Comparison of ENCODE assay signal across 32 mouse cellular contexts in the genomic region with DNA sequence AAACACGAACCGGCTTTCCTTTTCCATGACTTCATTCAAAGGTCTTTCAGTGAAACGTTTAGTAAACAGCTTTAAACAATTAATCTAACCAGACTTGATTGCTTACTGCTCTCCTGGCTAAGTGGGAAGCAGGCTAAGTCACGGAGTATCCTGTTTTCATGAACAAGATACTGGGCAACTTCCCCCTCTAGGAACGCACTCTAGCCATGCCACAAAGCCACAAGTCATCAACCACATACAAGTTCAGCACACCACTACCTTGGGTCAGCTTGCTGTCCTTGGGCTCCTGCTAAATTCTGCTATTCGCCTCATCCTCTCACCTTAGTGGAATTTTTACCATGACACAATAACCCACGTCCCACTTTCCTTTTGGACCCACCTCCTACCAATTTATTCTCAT. TPM values are rescaled to one million over a fixed set of nuclear protein-coding genes. Genes with fewer than 3 reads are reported as not detected.
DNase-seq lines count a peak whose midpoint lies in the region; ATAC-seq and TF ChIP-seq lines count a peak whose summit lies in the region.
"Had no signal": no experiment of that assay in that cellular context is flagged by ENCODE, and none has a peak within 500 bp of the region (broad histone marks: within the 10 kb centered on the region; RNA-seq: fewer than 3 reads in every experiment).

No protein-coding gene starts in this region.

- no peaks in the 10 kb centered on the region for H3K36me3 ChIP-seq in intestine, embryonic 14.5 days (ENCODE audit: control insufficient read depth, insufficient read depth, low read length)
- H3K36me3 ChIP-seq in intestine, postnatal 0 days (ENCODE audit: control insufficient read depth, insufficient read depth) = no peaks in the 10 kb centered on the region
- no peaks in the 10 kb centered on the region for H3K36me3 ChIP-seq in lung, embryonic 15.5 days
- H3K36me3 ChIP-seq in MEL (ENCODE audit: control insufficient read depth in 1 of 2, insufficient read depth in 2 of 2, low read length in 2 of 2) = peaks cover 3 to 68% of the 10 kb centered on the region in 2 experiments
- H3K36me3 ChIP-seq: embryonic facial prominence, embryonic 12.5 days; heart, embryonic 15.5 days; intestine, embryonic 15.5 days; limb, embryonic 13.5 days; midbrain, embryonic 10.5 days; midbrain, embryonic 15.5 days; neural tube, embryonic 15.5 days; stomach, embryonic 15.5 days had no signal

- H3K4me3 ChIP-seq in intestine, embryonic 14.5 days (ENCODE audit: low read depth, low read length) = no peak overlapping the region
- no peak overlapping the region for H3K4me3 ChIP-seq in intestine, postnatal 0 days (ENCODE audit: low read depth, low read length)
- no peak overlapping the region for H3K4me3 ChIP-seq in lung, embryonic 15.5 days
- no peak overlapping the region for H3K4me3 ChIP-seq in MEL (ENCODE audit: control insufficient read depth in 1 of 2, insufficient read depth in 1 of 2, low read depth in 2 of 2, low read length in 2 of 2)
- H3K4me3 ChIP-seq: embryonic facial prominence, embryonic 12.5 days; erythroblast, embryonic 14.5 days; heart, embryonic 15.5 days; intestine, embryonic 15.5 days; limb, embryonic 13.5 days; midbrain, embryonic 10.5 days; midbrain, embryonic 15.5 days; neural tube, embryonic 15.5 days; stomach, embryonic 15.5 days had no signal

- ATAC-seq in intestine, embryonic 14.5 days (replicated peaks; ENCODE audit: low FRiP score, low TSS enrichment, low read depth) = no peak
- no peak for ATAC-seq in intestine, postnatal 0 days
- ATAC-seq in lung, embryonic 15.5 days (ENCODE audit: borderline replicate concordance, extremely low read depth, low FRiP score, low TSS enrichment) = no peak
- peak; percentile 65 for ATAC-seq in megakaryocyte, adult 5-6 weeks (ENCODE audit: poor library complexity, severe bottlenecking)
- ATAC-seq: forebrain, embryonic 16.5 days; hindbrain, embryonic 16.5 days; intestine, embryonic 15.5 days; midbrain, embryonic 15.5 days had no signal

- TF ChIP-seq CTCF in intestine, postnatal 0 days (IDR thresholded peaks at IDR 0.05; ENCODE audit: low read depth) = no peak
- TF ChIP-seq CTCF in MEL (IDR thresholded peaks at IDR 0.05 in 2 of 3, conservative IDR thresholded peaks at IDR 0.05 in 1 of 3; ENCODE audit: control insufficient read depth in 1 of 3, insufficient read depth in 1 of 3, low read depth in 2 of 3, low read length in 3 of 3, poor library complexity in 1 of 3, severe bottlenecking in 1 of 3) = no peak

- no peaks in the 10 kb centered on the region for H3K27me3 ChIP-seq in intestine, embryonic 14.5 days (replicated peaks; ENCODE audit: control insufficient read depth, insufficient read depth, low read length)
- H3K27me3 ChIP-seq in intestine, postnatal 0 days (replicated peaks; ENCODE audit: control insufficient read depth, insufficient read depth, low read length) = no peaks in the 10 kb centered on the region
- no peaks in the 10 kb centered on the region for H3K27me3 ChIP-seq in lung, embryonic 15.5 days
- H3K27me3 ChIP-seq in MEL (ENCODE audit: control insufficient read depth in 1 of 2, insufficient read depth in 2 of 2, low read length in 2 of 2) = no peaks in the 10 kb centered on the region
- H3K27me3 ChIP-seq: embryonic facial prominence, embryonic 12.5 days; heart, embryonic 15.5 days; intestine, embryonic 15.5 days; limb, embryonic 13.5 days; midbrain, embryonic 15.5 days; neural tube, embryonic 15.5 days; stomach, embryonic 15.5 days had no signal

- peaks cover 92% of the 10 kb centered on the region for H3K79me2 ChIP-seq in MEL (ENCODE audit: control insufficient read depth, insufficient read depth, low read length, poor library complexity)

- TF ChIP-seq RAD21 in MEL (IDR thresholded peaks at IDR 0.05; ENCODE audit: low read depth, low read length) = no peak

- no peak for TF ChIP-seq EP300 in MEL (IDR thresholded peaks at IDR 0.05; ENCODE audit: low read depth in 1 of 2, low read length in 2 of 2)

- DNase-seq in intestine, embryonic 14.5 days (ENCODE audit: low spot score) = no peak
- no peak for DNase-seq in lung, postnatal 10 days
- peak; percentile 42 for DNase-seq in MEL (ENCODE audit: low read depth, low spot score)
- no peak for DNase-seq in embryo, embryonic 11 days
- no peak for DNase-seq in left cerebral cortex, adult 18-20 months (ENCODE audit: low spot score in 2 of 2)
- DNase-seq: adrenal gland, postnatal 25 days; cerebellum, adult 18-20 months; cerebellum, postnatal 14 days; gastrocnemius, postnatal 10 days; layer of hippocampus, adult 9-11 months; retina, postnatal 1 day; right cerebral cortex, postnatal 14 days; thymus, postnatal 14 days had no signal

- H3K9me3 ChIP-seq in intestine, embryonic 14.5 days (ENCODE audit: control insufficient read depth, low read length) = no peaks in the 10 kb centered on the region
- no peaks in the 10 kb centered on the region for H3K9me3 ChIP-seq in intestine, postnatal 0 days (ENCODE audit: control insufficient read depth)
- H3K9me3 ChIP-seq in lung, embryonic 15.5 days = no peaks in the 10 kb centered on the region
- no peaks in the 10 kb centered on the region for H3K9me3 ChIP-seq in MEL (replicated peaks; ENCODE audit: insufficient read depth, low read length)
- H3K9me3 ChIP-seq: embryonic facial prominence, embryonic 12.5 days; heart, embryonic 15.5 days; intestine, embryonic 15.5 days; limb, embryonic 13.5 days; midbrain, embryonic 15.5 days; neural tube, embryonic 15.5 days; stomach, embryonic 15.5 days had no signal

- TF ChIP-seq POLR2A in MEL (IDR thresholded peaks at IDR 0.05; ENCODE audit: control insufficient read depth in 1 of 2, insufficient read depth in 1 of 2, low read depth in 1 of 2, low read length in 2 of 2, poor library complexity in 1 of 2) = no peak

- no peak overlapping the region for H3K9ac ChIP-seq in intestine, embryonic 14.5 days (ENCODE audit: low read length)
- no peak overlapping the region for H3K9ac ChIP-seq in intestine, postnatal 0 days (ENCODE audit: low read depth, low read length)
- no peak overlapping the region for H3K9ac ChIP-seq in lung, embryonic 15.5 days
- no peak overlapping the region for H3K9ac ChIP-seq in MEL (ENCODE audit: control insufficient read depth, low read depth, low read length, poor library complexity, severe bottlenecking)
- H3K9ac ChIP-seq: embryonic facial prominence, embryonic 12.5 days; heart, embryonic 15.5 days; intestine, embryonic 15.5 days; limb, embryonic 13.5 days; midbrain, embryonic 15.5 days; neural tube, embryonic 15.5 days; stomach, embryonic 15.5 days had no signal

- WGBS in intestine, embryonic 14.5 days = 71% methylated on average over 7 of the region's 7 CpGs
- WGBS in intestine, postnatal 0 days = 55% methylated on average over 7 of the region's 7 CpGs
- WGBS in lung, embryonic 15.5 days = 51% methylated on average over 7 of the region's 7 CpGs

- no peak overlapping the region for H3K4me2 ChIP-seq in intestine, embryonic 14.5 days (ENCODE audit: low read length)
- H3K4me2 ChIP-seq in intestine, postnatal 0 days (replicated peaks; ENCODE audit: low read depth) = no peak overlapping the region
- no peak overlapping the region for H3K4me2 ChIP-seq in lung, embryonic 15.5 days
- H3K4me2 ChIP-seq: embryonic facial prominence, embryonic 12.5 days; heart, embryonic 15.5 days; intestine, embryonic 15.5 days; limb, embryonic 13.5 days; liver, embryonic 11.5 days; midbrain, embryonic 15.5 days; neural tube, embryonic 15.5 days; stomach, embryonic 15.5 days had no signal

- H3K27ac ChIP-seq in intestine, embryonic 14.5 days (ENCODE audit: low read depth) = 0 out of 2 replicates have a peak overlapping the region, but pooled peaks have one; percentile 1
- no peak overlapping the region for H3K27ac ChIP-seq in intestine, postnatal 0 days (ENCODE audit: low read depth, low read length)
- peak overlapping the region; percentile 49 for H3K27ac ChIP-seq in lung, embryonic 15.5 days
- H3K27ac ChIP-seq in MEL (ENCODE audit: control insufficient read depth, low read depth, low read length) = no peak overlapping the region
- H3K27ac ChIP-seq: embryonic facial prominence, embryonic 12.5 days; heart, embryonic 15.5 days; intestine, embryonic 15.5 days; limb, embryonic 13.5 days; macrophage; midbrain, embryonic 10.5 days; midbrain, embryonic 15.5 days; neural tube, embryonic 15.5 days; stomach, embryonic 15.5 days had no signal

- peaks cover 15% of the 10 kb centered on the region for H3K4me1 ChIP-seq in intestine, embryonic 14.5 days (replicated peaks; ENCODE audit: control insufficient read depth, insufficient read depth, low read length)
- peaks cover 3% of the 10 kb centered on the region; the same call in 1 of the 2 replicates for H3K4me1 ChIP-seq in intestine, postnatal 0 days (replicated peaks; ENCODE audit: control insufficient read depth, insufficient read depth, low read length)
- peaks cover 26% of the 10 kb centered on the region for H3K4me1 ChIP-seq in lung, embryonic 15.5 days
- peaks cover 52 to 63% of the 10 kb centered on the region in 2 experiments for H3K4me1 ChIP-seq in MEL (ENCODE audit: control insufficient read depth in 1 of 2, insufficient read depth in 2 of 2, low read length in 2 of 2)
- H3K4me1 ChIP-seq: midbrain, embryonic 10.5 days; midbrain, embryonic 15.5 days had no signal

RNA-seq across cellular contexts. Expression of a gene that starts 9.9 kb away (rescaled TPM):
- polyA plus RNA-seq in intestine, embryonic 14.5 days (2014; fragmentation: Nextera tagmentation; extraction: Ambion mirVana) = 530 and 580 TPM in 2 replicates
- polyA plus RNA-seq in intestine, postnatal 0 days (2015; fragmentation: Nextera tagmentation; extraction: Ambion mirVana) = 820 and 852 TPM in 2 replicates
- polyA plus RNA-seq in lung, embryonic 15.5 days (2015; fragmentation: Nextera tagmentation; extraction: Ambion mirVana) = 517 and 528 TPM in 2 replicates
- total RNA-seq in MEL (2012; rRNA removed) = 163 and 183 TPM in 2 replicates
- polyA plus RNA-seq in MEL (2012; ENCODE audit: insufficient read depth in 1 of 2, insufficient read length in 2 of 2, low read depth in 1 of 2, low replicate concordance in 2 of 2, missing spikeins in 1 of 2) = 100 to 1,000 TPM in 1 of 2 experiments, not detected in 1; 401 TPM
- 318 and 395 TPM in 2 replicates for total RNA-seq in megakaryocyte, adult 5-6 weeks (2015)
- 120 and 123 TPM in 2 replicates for total RNA-seq in megakaryocyte, adult 5-6 weeks (2017)
- total RNA-seq in left cerebral cortex, adult 18-20 months (2021) = 100 to 1,000 TPM; 198 to 207 TPM

RNA-seq across cellular contexts. Expression of a gene that starts 28.2 kb away (rescaled TPM):
- polyA plus RNA-seq in intestine, embryonic 14.5 days (2014; fragmentation: Nextera tagmentation; extraction: Ambion mirVana) = 50.5 and 55.5 TPM in 2 replicates
- 37.6 and 39.9 TPM in 2 replicates for polyA plus RNA-seq in intestine, postnatal 0 days (2015; fragmentation: Nextera tagmentation; extraction: Ambion mirVana)
- polyA plus RNA-seq in lung, embryonic 15.5 days (2015; fragmentation: Nextera tagmentation; extraction: Ambion mirVana) = 61.2 and 61.4 TPM in 2 replicates
- total RNA-seq in MEL (2012; rRNA removed) = not detected in 2 replicates
- polyA plus RNA-seq in MEL (2012; ENCODE audit: insufficient read depth in 1 of 2, insufficient read length in 2 of 2, low read depth in 1 of 2, low replicate concordance in 2 of 2, missing spikeins in 1 of 2) = under 1 TPM in 1 of 2 experiments, not detected in 1; 0.14 TPM
- total RNA-seq in megakaryocyte, adult 5-6 weeks (2015) = not detected in 2 replicates
- total RNA-seq in megakaryocyte, adult 5-6 weeks (2017) = 0.15 TPM in 1 of 2 replicates, not detected in the other
- total RNA-seq in left cerebral cortex, adult 18-20 months (2021) = 10 to 100 TPM; 62.6 to 66.6 TPM

RNA-seq across cellular contexts. Expression of a gene that starts 45.6 kb away (rescaled TPM):
- 0.16 and 0.20 TPM in 2 replicates for polyA plus RNA-seq in intestine, embryonic 14.5 days (2014; fragmentation: Nextera tagmentation; extraction: Ambion mirVana)
- 0.08 TPM in 1 of 2 replicates, not detected in the other for polyA plus RNA-seq in intestine, postnatal 0 days (2015; fragmentation: Nextera tagmentation; extraction: Ambion mirVana)
- polyA plus RNA-seq in lung, embryonic 15.5 days (2015; fragmentation: Nextera tagmentation; extraction: Ambion mirVana) = not detected in 2 replicates
- 0.08 TPM in 1 of 2 replicates, not detected in the other for total RNA-seq in MEL (2012; rRNA removed)
- polyA plus RNA-seq in MEL (2012; ENCODE audit: insufficient read depth in 1 of 2, insufficient read length in 2 of 2, low read depth in 1 of 2, low replicate concordance in 2 of 2, missing spikeins in 1 of 2) = not detected
- not detected in 2 replicates for total RNA-seq in megakaryocyte, adult 5-6 weeks (2015)
- total RNA-seq in megakaryocyte, adult 5-6 weeks (2017) = not detected in 2 replicates
- 1 to 10 TPM; 5.7 to 7.6 TPM for total RNA-seq in left cerebral cortex, adult 18-20 months (2021)
- total RNA-seq: gastrocnemius, postnatal 10 days; heart, postnatal 25 days had no signal
- polyA plus RNA-seq: erythroblast, embryonic 14.5 days; heart, embryonic 15.5 days; hindbrain, embryonic 11.5 days; liver, embryonic 11.5 days; liver, embryonic 16.5 days; macrophage; midbrain, embryonic 10.5 days; stomach, embryonic 15.5 days had no signal

Comparison
In these comparisons a context has a peak if more than half of its experiments do, and no peak if none do; other contexts are left out.
1. H3K27ac ChIP-seq: peak in intestine, embryonic 14.5 days (single experiment) and lung, embryonic 15.5 days (single experiment); none in intestine, postnatal 0 days (single experiment) and MEL (single experiment).
2. RNA of a gene that starts 28.2 kb away (polyA plus RNA-seq): 61.2 to 61.4 TPM in lung, embryonic 15.5 days, 50.5 to 55.5 TPM in intestine, embryonic 14.5 days and 37.6 to 39.9 TPM in intestine, postnatal 0 days; 0.14 TPM in MEL; every median in the first group is over 10 times any median in the second.